Comparison of ENCODE assay signal across 17 mouse cellular contexts in the genomic region with DNA sequence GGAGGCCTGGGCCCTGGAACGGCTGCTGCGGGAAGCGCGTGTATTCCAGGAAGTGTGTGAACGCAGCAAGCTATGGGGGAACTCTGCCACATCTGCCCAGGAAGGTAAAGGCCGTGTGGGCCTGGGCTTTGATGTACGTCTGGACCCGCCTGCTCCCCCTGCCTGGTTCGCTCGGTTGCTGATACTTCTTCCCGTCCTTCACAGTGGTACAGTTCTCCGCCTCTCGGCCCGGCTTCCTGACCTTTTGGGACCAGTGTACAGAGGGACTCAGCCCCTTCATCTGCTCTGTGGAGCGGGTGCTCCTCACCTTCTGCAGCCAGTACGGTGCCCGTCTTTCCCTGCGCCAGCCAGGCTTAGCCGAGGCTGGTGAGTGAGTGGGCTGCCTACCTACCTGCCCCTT. TPM values are rescaled to one million over a fixed set of nuclear protein-coding genes. Genes with fewer than 3 reads are reported as not detected.
"Had no signal": no experiment of that assay in that cellular context is flagged by ENCODE, and none has a peak within 500 bp of the region (broad histone marks: within the 10 kb centered on the region; RNA-seq: fewer than 3 reads in every experiment).

No protein-coding gene starts in this region.

- DNase-seq: kidney, adult 18-20 months; kidney, postnatal 10 days; kidney, postnatal 4 days; liver; lung, adult 2 months; lung, postnatal 36 days had no signal

- H3K9me3 ChIP-seq: intestine, embryonic 15.5 days; limb, embryonic 12.5 days; liver, embryonic 15.5 days; midbrain, embryonic 13.5 days had no signal

- H3K4me3 ChIP-seq: intestine, embryonic 15.5 days; limb, embryonic 12.5 days; liver, embryonic 15.5 days; midbrain, embryonic 13.5 days had no signal

- H3K4me2 ChIP-seq: intestine, embryonic 15.5 days; limb, embryonic 12.5 days; liver, embryonic 15.5 days; midbrain, embryonic 13.5 days had no signal

- ATAC-seq: intestine, embryonic 15.5 days; lung, postnatal 0 days; midbrain, embryonic 13.5 days had no signal

- H3K27me3 ChIP-seq: intestine, embryonic 15.5 days; limb, embryonic 12.5 days; liver, embryonic 15.5 days had no signal

- H3K9ac ChIP-seq: intestine, embryonic 15.5 days; limb, embryonic 12.5 days; liver, embryonic 15.5 days had no signal

- H3K27ac ChIP-seq: intestine, embryonic 15.5 days; limb, embryonic 12.5 days; liver, embryonic 15.5 days; midbrain, embryonic 13.5 days; stomach, postnatal 0 days had no signal

RNA-seq across cellular contexts. Expression of gene Agrp, which starts 17.0 kb away (rescaled TPM):
- total RNA-seq: layer of hippocampus, postnatal 25 days; left cerebral cortex, adult 8-10 months; left cerebral cortex, postnatal 25 days; megakaryocyte progenitor cell, adult 5-6 weeks; midbrain, postnatal 0 days had no signal
